Mouse (Mus musculus): Measurements from ENCODE around the gene Tekt4.
A peak's percentile ranks its signal among the peaks of the same experiment; 100 is the strongest.

Tekt4 gene

GRCm38 (mm10) chr17:25475946-25476744 lies 21.7 kb downstream of the Tekt4 start:
- no peak for DNase-seq (ENCODE audit: low read depth)

GRCm38 (mm10) chr17:25480152-25480551 lies 25.7 kb downstream of the Tekt4 start:
- no peak for DNase-seq (ENCODE audit: low read depth)

GRCm38 (mm10) chr17:25480820-25481219 lies 26.4 kb downstream of the Tekt4 start:
- no peak for DNase-seq (ENCODE audit: low read depth)

- DNase-seq (ENCODE audit: low read depth) = no peak
Observed at GRCm38 (mm10) chr17:25482092-25482491, 27.7 kb downstream of the Tekt4 start.

GRCm38 (mm10) chr17:25497013-25497412 lies 42.6 kb downstream of the Tekt4 start, which contains the start of gene Sstr5:
Gene Sstr5 (minus strand): TSS chr17:25497288.
- no peak for DNase-seq (ENCODE audit: low read depth)

GRCm38 (mm10) chr17:25502599-25502998 lies 48.2 kb downstream of the Tekt4 start:
- no peak for DNase-seq (ENCODE audit: low read depth)

GRCm38 (mm10) chr17:25507799-25508198 lies 53.4 kb downstream of the Tekt4 start:
- peak; percentile 11 for DNase-seq (ENCODE audit: low read depth)

GRCm38 (mm10) chr17:25508860-25509577 lies 54.6 kb downstream of the Tekt4 start:
- peak; percentile 13 for DNase-seq (ENCODE audit: low read depth)

- DNase-seq (ENCODE audit: low read depth) = no peak
Observed at GRCm38 (mm10) chr17:25510074-25510830, 55.8 kb downstream of the Tekt4 start.

- DNase-seq (ENCODE audit: low read depth) = no peak
Observed at GRCm38 (mm10) chr17:25511876-25512275, 57.5 kb downstream of the Tekt4 start.

GRCm38 (mm10) chr17:25514055-25514454 lies 59.6 kb downstream of the Tekt4 start:
- no peak for DNase-seq (ENCODE audit: low read depth)

- DNase-seq (ENCODE audit: low read depth) = no peak
Observed at GRCm38 (mm10) chr17:25516315-25516714, 61.9 kb downstream of the Tekt4 start.

- no peak for DNase-seq (ENCODE audit: low read depth)
Observed at GRCm38 (mm10) chr17:25518144-25518543, 63.7 kb downstream of the Tekt4 start.

GRCm38 (mm10) chr17:25519511-25519910 lies 65.1 kb downstream of the Tekt4 start:
- no peak for DNase-seq (ENCODE audit: low read depth)

GRCm38 (mm10) chr17:25520492-25520891 lies 66.1 kb downstream of the Tekt4 start:
- DNase-seq (ENCODE audit: low read depth) = no peak

- DNase-seq (ENCODE audit: low read depth) = no peak
Observed at GRCm38 (mm10) chr17:25522080-25522479, 67.7 kb downstream of the Tekt4 start.
